In the genomic region with DNA sequence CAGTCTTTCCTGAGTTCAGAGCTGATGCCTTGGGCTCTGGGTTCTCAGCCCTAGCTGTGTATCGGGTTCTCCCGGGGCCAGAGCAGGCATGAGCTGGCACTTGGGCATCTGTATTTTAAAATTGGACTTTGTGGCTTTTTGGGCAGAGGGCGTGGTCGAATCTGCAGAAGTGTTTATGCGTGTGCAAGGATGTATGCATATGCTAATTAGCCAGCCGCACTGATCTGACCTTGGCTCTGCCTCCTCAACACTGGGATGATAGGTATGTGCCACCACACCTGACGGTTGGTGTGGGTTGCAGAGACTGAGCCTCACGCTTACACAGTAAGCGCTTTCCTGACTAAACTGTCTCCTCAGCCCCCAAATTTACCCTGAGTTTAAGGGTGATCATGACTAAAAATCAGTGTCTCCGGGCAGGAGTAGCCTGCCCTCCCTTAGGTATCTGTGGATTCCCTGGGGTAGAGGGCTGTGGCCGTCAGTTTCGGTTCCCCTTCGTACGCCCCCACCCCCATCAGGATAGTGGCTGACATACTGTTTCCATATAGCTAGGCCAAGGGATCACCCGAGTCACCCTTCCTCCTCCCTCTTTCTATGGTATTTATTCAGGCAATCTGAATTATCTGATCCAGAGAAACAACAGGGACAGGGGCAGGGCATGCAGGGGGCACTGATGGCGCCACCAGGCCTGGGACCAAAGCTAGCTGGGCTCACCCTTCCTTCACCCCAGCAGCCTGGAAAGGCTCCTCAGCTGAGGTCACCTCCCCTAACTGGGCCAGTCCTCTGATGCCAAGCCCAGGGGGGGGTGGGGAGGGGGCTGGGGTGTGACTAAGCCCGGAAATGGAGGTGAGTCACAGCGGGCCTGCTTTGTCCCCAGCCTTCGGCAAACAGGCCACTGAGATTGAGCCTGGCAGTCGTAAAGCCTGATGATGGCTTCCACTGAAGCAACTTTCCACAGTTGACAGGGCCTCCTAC, we compare ENCODE assay signal across 9 mouse cellular contexts. TPM values are rescaled to one million over a fixed set of nuclear protein-coding genes. Genes with fewer than 3 reads are reported as not detected.
DNase-seq lines count a peak whose midpoint lies in the region; ATAC-seq and TF ChIP-seq lines count a peak whose summit lies in the region.
"Had no signal": no experiment of that assay in that cellular context is flagged by ENCODE, and none has a peak within 500 bp of the region (broad histone marks: within the 10 kb centered on the region; RNA-seq: fewer than 3 reads in every experiment).

No protein-coding gene starts in this region.

- no peaks in the 10 kb centered on the region for H3K36me3 ChIP-seq in forebrain, embryonic 10.5 days (replicated peaks)
- H3K36me3 ChIP-seq in forebrain, embryonic 13.5 days (ENCODE audit: poor library complexity, severe bottlenecking) = no peaks in the 10 kb centered on the region
- H3K36me3 ChIP-seq in intestine, embryonic 14.5 days (ENCODE audit: control insufficient read depth, insufficient read depth, low read length) = no peaks in the 10 kb centered on the region
- H3K36me3 ChIP-seq in midbrain, embryonic 13.5 days = no peaks in the 10 kb centered on the region

- no peak for ATAC-seq in forebrain, embryonic 13.5 days
- peak; percentile 56 for ATAC-seq in intestine, embryonic 14.5 days (replicated peaks; ENCODE audit: low FRiP score, low TSS enrichment, low read depth)
- no peak for ATAC-seq in midbrain, embryonic 13.5 days

- no peak for TF ChIP-seq POLR2A in bone marrow macrophage, adult 2 months (IDR thresholded peaks at IDR 0.05; ENCODE audit: borderline replicate concordance, low read depth, low read length)

- peak overlapping the region; percentile 51; the same call in 1 of the 2 replicates for H3K27ac ChIP-seq in forebrain, embryonic 10.5 days
- H3K27ac ChIP-seq in forebrain, embryonic 13.5 days = no peak overlapping the region
- peak overlapping the region; percentile 55 for H3K27ac ChIP-seq in bone marrow macrophage, adult 2 months (ENCODE audit: insufficient read depth, low read depth, low read length)
- no peak overlapping the region for H3K27ac ChIP-seq in intestine, embryonic 14.5 days (ENCODE audit: low read depth)
- no peak overlapping the region for H3K27ac ChIP-seq in midbrain, embryonic 13.5 days
- H3K27ac ChIP-seq: macrophage had no signal

- TF ChIP-seq CTCF in bone marrow macrophage, adult 2 months (IDR thresholded peaks at IDR 0.05; ENCODE audit: low read depth, low read length) = no peak

- 70% methylated on average over 20 of the region's 20 CpGs for WGBS in forebrain, embryonic 10.5 days
- 76% methylated on average over 20 of the region's 20 CpGs for WGBS in forebrain, embryonic 13.5 days
- WGBS in intestine, embryonic 14.5 days = 64% methylated on average over 20 of the region's 20 CpGs
- WGBS in midbrain, embryonic 13.5 days = 75% methylated on average over 20 of the region's 20 CpGs

- peaks cover 39% of the 10 kb centered on the region for H3K4me1 ChIP-seq in forebrain, embryonic 10.5 days
- H3K4me1 ChIP-seq in forebrain, embryonic 13.5 days = peaks cover 11% of the 10 kb centered on the region
- H3K4me1 ChIP-seq in bone marrow macrophage, adult 2 months (ENCODE audit: control insufficient read depth, insufficient read depth, low read length) = peaks cover 16% of the 10 kb centered on the region
- peaks cover 11% of the 10 kb centered on the region for H3K4me1 ChIP-seq in intestine, embryonic 14.5 days (replicated peaks; ENCODE audit: control insufficient read depth, insufficient read depth, low read length)
- H3K4me1 ChIP-seq in midbrain, embryonic 13.5 days (replicated peaks) = peaks cover 8% of the 10 kb centered on the region

- no peak overlapping the region for H3K4me2 ChIP-seq in forebrain, embryonic 13.5 days
- no peak overlapping the region for H3K4me2 ChIP-seq in intestine, embryonic 14.5 days (ENCODE audit: low read length)
- H3K4me2 ChIP-seq in midbrain, embryonic 13.5 days (replicated peaks) = no peak overlapping the region

- no peak for DNase-seq in forebrain, embryonic 10.5 days (ENCODE audit: extremely low spot score, low spot score)
- peak; percentile 26 for DNase-seq in A20 (ENCODE audit: low read depth, low spot score)
- DNase-seq in intestine, embryonic 14.5 days (ENCODE audit: low spot score) = no peak
- DNase-seq in T-cell, adult 2 months (ENCODE audit: low spot score) = no peak
- DNase-seq in cerebellum, postnatal 25 days = no peak

- no peak overlapping the region for H3K4me3 ChIP-seq in forebrain, embryonic 10.5 days
- H3K4me3 ChIP-seq in forebrain, embryonic 13.5 days = no peak overlapping the region
- no peak overlapping the region for H3K4me3 ChIP-seq in bone marrow macrophage, adult 2 months (ENCODE audit: insufficient read depth, low read length)
- H3K4me3 ChIP-seq in intestine, embryonic 14.5 days (ENCODE audit: low read depth, low read length) = no peak overlapping the region
- no peak overlapping the region for H3K4me3 ChIP-seq in midbrain, embryonic 13.5 days (replicated peaks)

- no peaks in the 10 kb centered on the region for H3K9me3 ChIP-seq in forebrain, embryonic 10.5 days
- H3K9me3 ChIP-seq in forebrain, embryonic 13.5 days (replicated peaks) = no peaks in the 10 kb centered on the region
- no peaks in the 10 kb centered on the region for H3K9me3 ChIP-seq in intestine, embryonic 14.5 days (ENCODE audit: control insufficient read depth, low read length)
- H3K9me3 ChIP-seq in midbrain, embryonic 13.5 days = no peaks in the 10 kb centered on the region

- H3K27me3 ChIP-seq in forebrain, embryonic 10.5 days (ENCODE audit: poor library complexity, severe bottlenecking) = peaks cover 42% of the 10 kb centered on the region
- peaks cover 10% of the 10 kb centered on the region for H3K27me3 ChIP-seq in forebrain, embryonic 13.5 days
- H3K27me3 ChIP-seq in intestine, embryonic 14.5 days (replicated peaks; ENCODE audit: control insufficient read depth, insufficient read depth, low read length) = no peaks in the 10 kb centered on the region
- peaks cover 35% of the 10 kb centered on the region for H3K27me3 ChIP-seq in midbrain, embryonic 13.5 days

- H3K9ac ChIP-seq in forebrain, embryonic 13.5 days = no peak overlapping the region
- no peak overlapping the region for H3K9ac ChIP-seq in intestine, embryonic 14.5 days (ENCODE audit: low read length)
- H3K9ac ChIP-seq in midbrain, embryonic 13.5 days (replicated peaks) = no peak overlapping the region

RNA-seq across cellular contexts. Expression of gene Plcd3, which starts 7.3 kb away (rescaled TPM):
- 1.5 and 1.7 TPM in 2 replicates for polyA plus RNA-seq in forebrain, embryonic 10.5 days (2016; fragmentation: Nextera tagmentation; extraction: Ambion mirVana)
- 0.92 and 1.2 TPM in 2 replicates for polyA plus RNA-seq in forebrain, embryonic 13.5 days (2015; fragmentation: Nextera tagmentation; extraction: Ambion mirVana)
- polyA plus RNA-seq in bone marrow macrophage, adult 2 months (2012; ENCODE audit: insufficient read depth, insufficient read length, missing spikeins) = 1.7 and 2.3 TPM in 2 replicates
- 1.9 and 2.1 TPM in 2 replicates for polyA plus RNA-seq in intestine, embryonic 14.5 days (2014; fragmentation: Nextera tagmentation; extraction: Ambion mirVana)
- 0.99 and 1.1 TPM in 2 replicates for polyA plus RNA-seq in midbrain, embryonic 13.5 days (2015; fragmentation: Nextera tagmentation; extraction: Ambion mirVana)
- polyA plus RNA-seq: macrophage had no signal

RNA-seq across cellular contexts. Expression of gene Acbd4, which starts 7.3 kb away (rescaled TPM):
- polyA plus RNA-seq in forebrain, embryonic 10.5 days (2016; fragmentation: Nextera tagmentation; extraction: Ambion mirVana) = 6.6 and 7.5 TPM in 2 replicates
- polyA plus RNA-seq in forebrain, embryonic 13.5 days (2015; fragmentation: Nextera tagmentation; extraction: Ambion mirVana) = 8.1 TPM in 2 replicates
- polyA plus RNA-seq in bone marrow macrophage, adult 2 months (2012; ENCODE audit: insufficient read depth, insufficient read length, missing spikeins) = 27.4 and 30.4 TPM in 2 replicates
- 13.0 and 14.5 TPM in 2 replicates for polyA plus RNA-seq in intestine, embryonic 14.5 days (2014; fragmentation: Nextera tagmentation; extraction: Ambion mirVana)
- 6.5 and 7.8 TPM in 2 replicates for polyA plus RNA-seq in midbrain, embryonic 13.5 days (2015; fragmentation: Nextera tagmentation; extraction: Ambion mirVana)

RNA-seq across cellular contexts. Expression of gene Hexim1, which starts 21.9 kb away (rescaled TPM):
- polyA plus RNA-seq in forebrain, embryonic 10.5 days (2016; fragmentation: Nextera tagmentation; extraction: Ambion mirVana) = 1.8 and 2.0 TPM in 2 replicates
- polyA plus RNA-seq in forebrain, embryonic 13.5 days (2015; fragmentation: Nextera tagmentation; extraction: Ambion mirVana) = 3.3 and 4.1 TPM in 2 replicates
- polyA plus RNA-seq in bone marrow macrophage, adult 2 months (2012; ENCODE audit: insufficient read depth, insufficient read length, missing spikeins) = 43.7 and 44.3 TPM in 2 replicates
- polyA plus RNA-seq in intestine, embryonic 14.5 days (2014; fragmentation: Nextera tagmentation; extraction: Ambion mirVana) = 6.8 and 6.9 TPM in 2 replicates
- polyA plus RNA-seq in midbrain, embryonic 13.5 days (2015; fragmentation: Nextera tagmentation; extraction: Ambion mirVana) = 3.5 and 3.9 TPM in 2 replicates

RNA-seq across cellular contexts. Expression of gene Hexim2, which starts 38.1 kb away (rescaled TPM):
- polyA plus RNA-seq in forebrain, embryonic 10.5 days (2016; fragmentation: Nextera tagmentation; extraction: Ambion mirVana) = 7.2 and 7.6 TPM in 2 replicates
- 13.4 and 13.9 TPM in 2 replicates for polyA plus RNA-seq in forebrain, embryonic 13.5 days (2015; fragmentation: Nextera tagmentation; extraction: Ambion mirVana)
- 3.1 and 3.6 TPM in 2 replicates for polyA plus RNA-seq in bone marrow macrophage, adult 2 months (2012; ENCODE audit: insufficient read depth, insufficient read length, missing spikeins)
- polyA plus RNA-seq in intestine, embryonic 14.5 days (2014; fragmentation: Nextera tagmentation; extraction: Ambion mirVana) = 6.9 and 9.7 TPM in 2 replicates
- polyA plus RNA-seq in midbrain, embryonic 13.5 days (2015; fragmentation: Nextera tagmentation; extraction: Ambion mirVana) = 18.8 and 20.0 TPM in 2 replicates

Comparison
In these comparisons a context has a peak if more than half of its experiments do, and no peak if none do; other contexts are left out.
1. H3K27ac ChIP-seq: peak in forebrain, embryonic 10.5 days (single experiment) and bone marrow macrophage, adult 2 months (single experiment); none in forebrain, embryonic 13.5 days (single experiment), intestine, embryonic 14.5 days (single experiment) and midbrain, embryonic 13.5 days (single experiment).